Mouse (Mus musculus): ENCODE results near the gene Bpifb9a.
"Not testable (repeated sequence)": the region's sequence is repeated elsewhere in the genome, so short reads cannot be mapped to it uniquely, and the experiment has no call there.

GRCm38 (mm10) chr2:154313771-154314170, 56.1 kb downstream of the Bpifb9a start:
- not testable (repeated sequence) for TF ChIP-seq CTCF (IDR thresholded peaks at IDR 0.05; ENCODE audit: borderline replicate concordance, insufficient read depth, low read depth, low read length); POLR2A (IDR thresholded peaks at IDR 0.05; ENCODE audit: borderline replicate concordance, insufficient read depth, low read length)

All from cerebellum, adult 2 months (tissue).